25 mouse cellular contexts compared by ENCODE assay signal in genomic region chr13:27972931-27973330, GRCm38 (mm10). TPM values are rescaled to one million over a fixed set of nuclear protein-coding genes. Genes with fewer than 3 reads are reported as not detected.
"Had no signal": no experiment of that assay in that cellular context is flagged by ENCODE, and none has a peak within 500 bp of the region (broad histone marks: within the 10 kb centered on the region; RNA-seq: fewer than 3 reads in every experiment).

No protein-coding gene starts in this region.

- H3K4me2 ChIP-seq: limb, embryonic 12.5 days; midbrain, embryonic 11.5 days; neural tube, embryonic 12.5 days had no signal

- H3K4me3 ChIP-seq: limb, embryonic 12.5 days; neural tube, embryonic 12.5 days had no signal

- H3K9me3 ChIP-seq: limb, embryonic 12.5 days; neural tube, embryonic 12.5 days had no signal

- DNase-seq: kidney, adult 2 months; kidney, postnatal 36 days; layer of hippocampus, adult 9-11 months; layer of hippocampus, postnatal 36 days; lung, adult 18-20 months; lung, postnatal 10 days; lung, postnatal 4 days; right cerebral cortex, adult 18-20 months; right cerebral cortex, postnatal 25 days; thymus, postnatal 4 days had no signal

- H3K9ac ChIP-seq: limb, embryonic 12.5 days; liver, embryonic 14.5 days; neural tube, embryonic 12.5 days had no signal

- H3K27ac ChIP-seq: limb, embryonic 12.5 days; liver, embryonic 14.5 days; neural tube, embryonic 12.5 days had no signal

- H3K36me3 ChIP-seq: limb, embryonic 12.5 days; neural tube, embryonic 12.5 days had no signal

- H3K27me3 ChIP-seq: limb, embryonic 12.5 days; neural tube, embryonic 12.5 days had no signal

- H3K4me1 ChIP-seq: limb, embryonic 12.5 days; neural tube, embryonic 12.5 days had no signal

- ATAC-seq: intestine, embryonic 16.5 days had no signal

RNA-seq across cellular contexts. Expression of gene Prl4a1, which starts 43.1 kb away (rescaled TPM):
- total RNA-seq: layer of hippocampus, adult 18-20 months; layer of hippocampus, postnatal 36 days; left cerebral cortex, adult 8-10 months; left cerebral cortex, postnatal 25 days; liver, adult 2 months; megakaryocyte, adult 5-6 weeks; neutrophil, adult 5-6 weeks had no signal
- polyA plus RNA-seq: intestine, embryonic 16.5 days; kidney, adult 2 months; kidney, embryonic 16.5 days; limb, embryonic 12.5 days; liver, adult 2 months; liver, embryonic 14.5 days; midbrain, embryonic 11.5 days; neural tube, embryonic 12.5 days; small intestine, adult 2 months; stomach, embryonic 16.5 days; thymus, postnatal 0 days had no signal
